Mouse (Mus musculus): ENCODE measurements around the gene Ces1a.
A peak's percentile ranks its signal among the peaks of the same experiment; 100 is the strongest.

Gene Ces1a

GRCm38 (mm10) chr8:92984376-92984775 is 63.6 kb downstream of the Ces1a start:
- DNase-seq, result no peak

DNA sequence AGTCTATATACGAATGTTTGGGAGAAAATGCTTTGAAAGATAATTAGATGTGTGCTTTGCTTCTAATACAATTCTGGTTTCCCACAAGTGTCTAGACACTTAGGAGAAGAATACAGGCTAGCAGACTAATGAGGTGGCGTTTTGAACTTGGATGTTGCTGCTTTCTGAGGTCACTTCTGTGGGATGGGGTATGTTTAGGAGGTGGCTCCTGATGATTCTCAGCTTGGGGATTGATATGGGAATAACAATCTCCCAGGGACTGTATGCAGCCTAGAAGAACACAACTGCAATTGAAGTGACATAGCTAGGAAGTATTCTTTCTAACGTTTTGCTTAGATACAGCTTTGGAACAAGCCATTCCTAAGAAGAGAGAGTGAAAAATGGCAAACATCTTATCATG is 65.5 kb downstream of the Ces1a start:
- DNase-seq, result no peak

DNA sequence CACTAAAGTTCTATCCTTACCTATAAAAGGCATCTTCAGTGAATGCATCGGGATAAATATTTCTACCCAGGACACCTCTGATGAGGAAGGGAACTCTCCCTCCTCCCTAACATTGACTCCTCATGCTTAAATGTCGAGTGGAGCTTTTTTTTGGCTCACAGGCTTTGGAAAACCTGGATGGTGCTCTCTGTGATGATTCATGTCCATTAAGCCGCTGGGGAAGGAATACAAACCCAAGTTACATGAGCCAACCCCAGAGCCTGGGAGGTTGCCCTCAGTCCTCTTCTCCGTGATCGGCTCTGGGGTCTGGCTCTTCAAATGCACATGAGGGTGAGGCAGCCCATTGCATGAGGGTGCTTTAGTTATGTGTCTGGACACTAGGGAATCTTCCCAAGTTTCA is 71.3 kb downstream of the Ces1a start:
- DNase-seq, result no peak

GRCm38 (mm10) chr8:92972949-92973348 is 75.0 kb downstream of the Ces1a start:
- peak; percentile 27 to 29 for DNase-seq
